Mouse (Mus musculus) G1E (cell line): ENCODE measurements around the gene Colgalt1. TPM values are rescaled to one million over a fixed set of nuclear protein-coding genes. Genes with fewer than 3 reads are reported as not detected.

Source experiments
- ATAC-seq: 2 replicates; pipeline ENCODE4 v1.8.0; 2016; ENCODE audit warnings: mild to moderate bottlenecking; ENCODE audit not compliant: insufficient number of reproducible peaks, poor library complexity, low FRiP score, severe bottlenecking; ENCODE audit errors: extremely low read depth
- DNase-seq: peaks from one replicate; pipeline ENCODE4 v3.0.0; 2012; ENCODE audit warnings: low spot score
- H3K27me3 ChIP-seq: 2 replicates; pipeline ENCODE4 v1.6.1; 2012; ENCODE audit warnings: mild to moderate bottlenecking, low read length, inconsistent platforms; ENCODE audit not compliant: insufficient read depth
- H3K36me3 ChIP-seq: replicated peaks from 2 replicates; pipeline ENCODE3; 2012; ENCODE audit warnings: mild to moderate bottlenecking, inconsistent platforms
- H3K4me1 ChIP-seq: 2 replicates; pipeline ENCODE4 v1.6.1; 2012; ENCODE audit warnings: low read depth, low read length, inconsistent platforms, mixed read lengths; ENCODE audit not compliant: insufficient read depth
- H3K4me3 ChIP-seq: 2 replicates; pipeline ENCODE4 v1.5.1; 2012; ENCODE audit warnings: low read depth, mild to moderate bottlenecking, inconsistent platforms, low read length, moderate library complexity, mixed read lengths
- H3K9me3 ChIP-seq: replicated peaks from 2 replicates; pipeline ENCODE4 v1.6.1; 2012; ENCODE audit warnings: inconsistent platforms
- CTCF ChIP-seq: IDR thresholded peaks from 2 replicates; pipeline ENCODE4 v1.5.1; 2012; ENCODE audit warnings: low read depth, low read length, inconsistent platforms, mixed read lengths
- GATA1 ChIP-seq: IDR thresholded peaks from 2 replicates; pipeline ENCODE4 v1.6.1; 2012; ENCODE audit warnings: borderline replicate concordance, low read length, inconsistent platforms, mixed read lengths
- GATA2 ChIP-seq: IDR thresholded peaks from 2 replicates; pipeline ENCODE4 v1.6.1; 2012; ENCODE audit warnings: low read depth, low read length, inconsistent platforms, borderline replicate concordance
- POLR2AphosphoS5 ChIP-seq: IDR thresholded peaks from 2 replicates; pipeline ENCODE4 v1.6.1; 2012; ENCODE audit warnings: low read depth, low read length, inconsistent platforms; ENCODE audit not compliant: insufficient replicate concordance
- TAL1 ChIP-seq: conservative IDR thresholded peaks from 2 replicates; pipeline ENCODE4 v1.6.1; 2012; ENCODE audit warnings: low read depth, low read length, inconsistent platforms, mixed read lengths
- polyA plus RNA-seq: library from polyadenylated mRNA; stranded (reverse); fragments of >175 nt; gene quantifications from 2 replicates; pipeline ENCODE4 v1.2.3, GENCODE M21; 2012
- total RNA-seq, 2 experiments: library from RNA; stranded (forward) in 1 of 2; stranded (reverse) in 1 of 2; fragments of 200-1000 nt in 1 of 2; fragments of >200 nt in 1 of 2; fragmentation: Nextera tagmentation in 1 of 2; gene quantifications; 2 replicates each; pipeline ENCODE4 v1.2.3; 2014 to 2017

Gene Colgalt1
- total and polyA plus RNA-seq, 3 experiments: 30.5 to 38.7 (median 37.6) TPM

DNA sequence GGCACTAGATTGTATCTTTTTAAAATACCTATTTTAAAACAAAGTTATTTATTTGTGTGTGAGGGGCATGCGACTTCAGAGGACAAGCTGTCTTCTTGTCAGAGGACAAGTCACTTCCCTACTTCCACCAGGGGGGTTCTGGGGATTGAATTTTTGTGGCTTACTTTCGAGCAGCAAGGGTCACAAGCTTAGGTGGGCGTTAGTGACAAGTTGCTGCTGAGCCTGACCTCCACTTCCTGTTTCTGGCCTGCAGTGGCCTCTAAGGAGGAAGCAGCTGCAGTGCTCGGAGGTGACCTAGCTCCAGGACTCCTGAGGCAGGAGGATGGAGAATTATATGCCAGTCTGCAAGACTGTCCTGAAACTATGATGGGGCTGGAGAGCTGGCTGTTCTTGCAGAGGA, 2.6 kb downstream of the Colgalt1 start:
- Histone ChIP-seq H3K4me3 (no peak overlapping the region), H3K9me3 (no peaks in the 10 kb centered on the region), H3K27me3 (no peaks in the 10 kb centered on the region), H3K4me1 (peaks cover 43% of the 10 kb centered on the region), H3K36me3 (peaks cover 71% of the 10 kb centered on the region)
- no peak for ATAC-seq
- no peak for TF ChIP-seq CTCF
- TF ChIP-seq TAL1: no peak
- no peak for TF ChIP-seq GATA2
- TF ChIP-seq GATA1: no peak
- TF ChIP-seq POLR2AphosphoS5: no peak
- no peak for DNase-seq

DNA sequence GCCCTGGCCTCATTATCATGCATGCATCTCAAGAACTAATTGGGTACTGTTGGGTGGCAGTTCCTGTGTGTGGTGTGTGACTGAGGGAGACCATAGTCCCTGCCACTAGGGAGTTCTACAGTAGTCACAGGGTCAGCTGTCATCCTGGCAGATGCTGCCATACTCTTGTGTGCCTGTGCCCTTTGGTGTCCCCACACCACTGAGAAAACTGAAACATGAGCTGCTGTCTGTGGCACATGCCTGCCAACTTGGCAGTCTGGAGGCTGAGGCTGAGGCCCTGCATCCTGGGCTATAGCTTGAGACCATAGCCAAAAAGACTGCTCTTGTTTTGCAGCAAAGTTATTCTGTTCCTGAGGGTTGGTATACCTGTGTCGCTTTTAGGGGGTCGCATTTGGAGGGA, 9.0 kb downstream of the Colgalt1 start:
- ATAC-seq (no peak), DNase-seq (no peak)
- Histone ChIP-seq H3K27me3 (no peaks in the 10 kb centered on the region), H3K4me1 (0 out of 2 replicates have a peak, but pooled peaks cover under 1% of the 10 kb centered on the region), H3K9me3 (peaks cover 33% of the 10 kb centered on the region), H3K36me3 (peaks cover 96% of the 10 kb centered on the region), H3K4me3 (no peak overlapping the region)
- no peak for TF ChIP-seq TAL1
- TF ChIP-seq GATA1: no peak
- no peak for TF ChIP-seq CTCF
- TF ChIP-seq POLR2AphosphoS5: no peak
- no peak for TF ChIP-seq GATA2

GRCm38 (mm10) chr8:71625088-71625487, 14.3 kb downstream of the Colgalt1 start:
- H3K27me3 ChIP-seq: peaks cover 4% of the 10 kb centered on the region; the same call in 1 of the 2 replicates
- H3K4me1 ChIP-seq: peaks cover 24% of the 10 kb centered on the region
- DNase-seq: no peak
- no peak for ATAC-seq
- TF ChIP-seq GATA1: no peak
- TF ChIP-seq GATA2: no peak
- TF ChIP-seq TAL1: no peak
- no peak for TF ChIP-seq CTCF
- H3K9me3 ChIP-seq: peaks cover 45% of the 10 kb centered on the region
- H3K4me3 ChIP-seq: no peak overlapping the region
- peaks cover 87% of the 10 kb centered on the region for H3K36me3 ChIP-seq

GRCm38 (mm10) chr8:71626753-71627152, 16.0 kb downstream of the Colgalt1 start:
- DNase-seq: no peak
- Histone ChIP-seq H3K27me3 (peaks cover 18% of the 10 kb centered on the region), H3K4me3 (no peak overlapping the region), H3K9me3 (peaks cover 33% of the 10 kb centered on the region), H3K4me1 (peaks cover 28% of the 10 kb centered on the region), H3K36me3 (peaks cover 70% of the 10 kb centered on the region)
- TF ChIP-seq CTCF: no peak
- TF ChIP-seq POLR2AphosphoS5: no peak
- TF ChIP-seq GATA1: no peak
- TF ChIP-seq GATA2: no peak
- TF ChIP-seq TAL1: no peak
- no peak for ATAC-seq

DNA sequence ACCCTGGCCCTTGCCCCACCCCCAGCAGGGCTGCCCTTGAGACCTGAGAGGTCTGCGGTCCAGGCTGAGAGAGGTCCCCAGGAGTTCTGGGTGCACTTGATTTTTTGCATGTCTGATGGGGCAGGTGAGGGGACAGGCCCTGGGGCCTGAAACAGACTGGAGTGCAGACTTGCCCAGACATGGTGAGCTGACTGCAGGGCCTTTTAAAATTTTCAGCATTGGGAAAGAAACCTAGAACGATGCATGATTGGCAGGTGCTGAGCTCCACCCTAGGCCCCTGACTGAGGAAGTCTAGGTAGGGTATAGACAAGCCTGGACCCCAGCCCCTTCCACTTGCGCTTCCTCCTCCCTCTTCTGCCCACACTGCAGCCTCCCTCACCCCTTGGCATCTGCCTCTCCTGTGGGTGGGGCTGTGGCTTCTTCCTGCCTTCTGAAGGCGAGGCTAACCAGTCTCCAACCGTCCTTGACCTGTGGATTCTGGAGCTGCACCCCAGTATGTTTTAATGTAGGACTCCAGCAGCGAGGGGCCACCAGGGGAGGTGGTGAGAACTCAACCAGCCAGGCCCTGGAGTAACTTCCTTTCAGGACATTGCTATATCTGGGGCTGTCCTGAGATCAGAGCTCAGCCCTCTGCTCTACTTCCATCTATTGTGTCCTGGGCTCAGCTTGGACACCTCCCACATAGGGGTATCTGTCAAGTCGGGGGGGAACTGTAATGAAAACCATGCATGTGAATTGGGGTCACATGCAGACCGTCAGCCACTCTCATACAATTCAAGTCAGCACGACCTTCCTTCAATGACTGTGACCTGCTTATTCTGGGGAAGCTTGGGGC, 16.7 kb downstream of the Colgalt1 start:
- Histone ChIP-seq H3K4me1 (peaks cover 32% of the 10 kb centered on the region), H3K4me3 (no peak overlapping the region), H3K27me3 (peaks cover 21% of the 10 kb centered on the region), H3K9me3 (peaks cover 26% of the 10 kb centered on the region), H3K36me3 (peaks cover 63% of the 10 kb centered on the region)
- TF ChIP-seq GATA2 (no peak), TAL1 (no peak), GATA1 (no peak), CTCF (no peak), POLR2AphosphoS5 (no peak)
- ATAC-seq (no peak), DNase-seq (no peak)

DNA sequence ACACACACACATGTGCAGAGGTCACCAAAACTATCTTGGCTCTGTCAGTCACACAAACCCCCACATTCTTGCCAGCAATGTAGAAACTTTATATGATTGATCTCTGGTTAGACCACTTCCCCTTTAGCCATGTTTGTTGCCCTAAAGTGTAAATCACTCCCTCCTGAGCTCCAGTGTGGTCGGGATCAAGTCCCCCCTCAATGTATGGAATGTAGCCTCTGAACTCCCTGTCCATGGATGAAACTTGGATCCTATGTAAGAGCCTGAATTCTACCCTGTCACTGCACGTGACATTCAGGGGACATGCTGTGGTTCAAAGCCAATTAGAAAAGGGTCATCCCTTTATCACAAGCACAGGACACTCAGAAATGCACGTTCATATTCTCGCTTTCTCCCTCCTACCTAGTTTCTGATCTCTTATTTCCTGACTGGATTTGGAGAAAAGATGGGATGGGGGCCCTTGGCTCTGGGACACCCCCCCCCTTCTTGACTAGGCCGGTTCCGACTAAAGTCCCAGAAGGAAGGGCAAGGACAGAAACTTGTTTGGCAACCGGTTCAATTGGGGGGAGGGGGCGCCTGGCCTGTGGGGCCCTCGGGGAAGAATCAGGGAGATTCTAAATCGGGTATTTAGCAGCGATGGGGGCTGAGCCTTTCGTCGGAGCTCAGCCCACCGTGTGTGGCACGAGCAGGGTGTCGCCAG, 17.7 kb downstream of the Colgalt1 start:
- no peak overlapping the region for H3K4me3 ChIP-seq
- no peak for TF ChIP-seq CTCF
- no peak for TF ChIP-seq TAL1
- TF ChIP-seq GATA2: no peak
- no peak for TF ChIP-seq GATA1
- no peak for TF ChIP-seq POLR2AphosphoS5
- peaks cover 42% of the 10 kb centered on the region for H3K4me1 ChIP-seq
- no peak for DNase-seq
- peaks cover 52% of the 10 kb centered on the region for H3K36me3 ChIP-seq
- H3K27me3 ChIP-seq: peaks cover 30% of the 10 kb centered on the region
- H3K9me3 ChIP-seq: peaks cover 15% of the 10 kb centered on the region
- ATAC-seq: no peak
